Mouse (Mus musculus) CH12.LX (cell line): ENCODE data around the gene Trappc3. TPM values are rescaled to one million over a fixed set of nuclear protein-coding genes. Genes with fewer than 3 reads are reported as not detected.

Source experiments
- DNase-seq: peaks from one replicate; pipeline ENCODE4 v3.0.0-alpha.2; 2013; ENCODE audit errors: extremely low read depth
- H3K27ac ChIP-seq: 2 replicates; pipeline ENCODE4 v1.5.1; 2012; ENCODE audit warnings: low read depth, mild to moderate bottlenecking, control low read depth, moderate library complexity; ENCODE audit not compliant: insufficient read depth
- H3K27me3 ChIP-seq: replicated peaks from 2 replicates; pipeline ENCODE3; 2012; ENCODE audit warnings: inconsistent platforms
- H3K36me3 ChIP-seq, 2 experiments: replicated peaks in 1 of 2; 2 replicates each; pipeline versions ENCODE3 to v1.6.1; 2012; ENCODE audit warnings: inconsistent platforms in 1 of 2, low read length in 1 of 2, mild to moderate bottlenecking in 1 of 2, mixed read lengths in 1 of 2, moderate library complexity in 1 of 2; ENCODE audit not compliant: control insufficient read depth in 1 of 2, insufficient read depth in 1 of 2
- H3K4me1 ChIP-seq, 2 experiments: 2 replicates each; pipeline ENCODE4 v1.6.1; 2012; ENCODE audit warnings: inconsistent platforms in 1 of 2, moderate library complexity in 1 of 2; ENCODE audit not compliant: insufficient read depth in 2 of 2, control insufficient read depth in 1 of 2
- H3K4me2 ChIP-seq: 2 replicates; pipeline ENCODE4 v1.6.1; 2012; ENCODE audit warnings: low read depth, mild to moderate bottlenecking, control low read depth; ENCODE audit not compliant: poor library complexity, insufficient read depth, severe bottlenecking
- H3K4me3 ChIP-seq, 3 experiments: fragments of 150-350 bp in 1 of 3; sonication (generic) in 1 of 3; replicated peaks in 1 of 3; 2 replicates each; pipeline versions ENCODE3 to v1.5.1; 2011 to 2012; ENCODE audit warnings: low read depth in 2 of 3, low read length in 2 of 3, mild to moderate bottlenecking in 2 of 3, moderate library complexity in 2 of 3, control low read depth in 1 of 3, improper control_type of control experiment in 1 of 3, inconsistent platforms in 1 of 3, mixed read lengths in 1 of 3; ENCODE audit not compliant: poor library complexity in 1 of 3
- H3K79me2 ChIP-seq: replicated peaks from 2 replicates; pipeline ENCODE4 v1.6.1; 2012; ENCODE audit warnings: mild to moderate bottlenecking, moderate library complexity; ENCODE audit not compliant: control insufficient read depth, poor library complexity, insufficient read depth, severe bottlenecking; ENCODE audit errors: extremely low read depth
- H3K9ac ChIP-seq: 2 replicates; pipeline ENCODE4 v1.6.1; 2012; ENCODE audit warnings: low read depth, mild to moderate bottlenecking, control low read depth, moderate library complexity; ENCODE audit not compliant: insufficient read depth
- H3K9me3 ChIP-seq: replicated peaks from 2 replicates; pipeline ENCODE3; 2012; ENCODE audit warnings: low read length, inconsistent platforms, mixed read lengths
- BHLHE40 ChIP-seq: IDR thresholded peaks from 2 replicates; pipeline ENCODE4 v1.6.1; 2011; ENCODE audit warnings: mild to moderate bottlenecking, low read depth, low read length, improper control_type of control experiment
- CHD1 ChIP-seq: IDR thresholded peaks from 2 replicates; pipeline ENCODE4 v1.6.1; 2012; ENCODE audit warnings: low read depth, low read length, improper control_type of control experiment, inconsistent platforms
- ETS1 ChIP-seq: conservative IDR thresholded peaks from 2 replicates; pipeline ENCODE4 v1.6.1; 2012; ENCODE audit warnings: low read depth, mild to moderate bottlenecking, inconsistent platforms, low read length, improper control_type of control experiment, moderate library complexity
- GABPA ChIP-seq: IDR thresholded peaks from 2 replicates; pipeline ENCODE4 v1.6.1; 2012; ENCODE audit warnings: low read depth, low read length, improper control_type of control experiment, inconsistent platforms; ENCODE audit not compliant: insufficient replicate concordance
- HCFC1 ChIP-seq: IDR thresholded peaks from 2 replicates; pipeline ENCODE4 v1.6.1; 2012; ENCODE audit warnings: low read depth, mild to moderate bottlenecking, inconsistent platforms, low read length, improper control_type of control experiment
- MXI1 ChIP-seq: IDR thresholded peaks from 2 replicates; pipeline ENCODE4 v1.6.1; 2011; ENCODE audit warnings: mild to moderate bottlenecking, low read depth, low read length, improper control_type of control experiment
- NELFE ChIP-seq: IDR thresholded peaks from 2 replicates; pipeline ENCODE4 v1.6.1; 2011; ENCODE audit warnings: low read depth, low read length, improper control_type of control experiment
- PAX5 ChIP-seq: IDR thresholded peaks from 2 replicates; pipeline ENCODE4 v1.6.1; 2012; ENCODE audit warnings: low read length, inconsistent platforms, mixed read lengths
- POLR2A ChIP-seq: IDR thresholded peaks from 2 replicates; pipeline ENCODE4 v1.6.1; 2011; ENCODE audit warnings: low read depth, mild to moderate bottlenecking, improper control_type of control experiment, low read length
- POLR2AphosphoS2 ChIP-seq: IDR thresholded peaks from 2 replicates; pipeline ENCODE4 v1.6.1; 2011; ENCODE audit warnings: low read depth, low read length, improper control_type of control experiment
- RAD21 ChIP-seq: IDR thresholded peaks from 2 replicates; pipeline ENCODE4 v1.6.1; 2011; ENCODE audit warnings: low read depth, mild to moderate bottlenecking, low read length, improper control_type of control experiment, moderate library complexity
- RCOR1 ChIP-seq: conservative IDR thresholded peaks from 2 replicates; pipeline ENCODE4 v1.6.1; 2012; ENCODE audit warnings: low read depth, mild to moderate bottlenecking, inconsistent platforms, low read length, improper control_type of control experiment
- SIN3A ChIP-seq: IDR thresholded peaks from 2 replicates; pipeline ENCODE4 v1.6.1; 2012; ENCODE audit warnings: low read length, improper control_type of control experiment, inconsistent platforms
- SMC3 ChIP-seq: IDR thresholded peaks from 2 replicates; pipeline ENCODE4 v1.6.1; 2011; ENCODE audit warnings: low read depth, low read length, improper control_type of control experiment
- USF1 ChIP-seq: IDR thresholded peaks from 2 replicates; pipeline ENCODE4 v1.6.1; 2014; ENCODE audit warnings: low read depth, mild to moderate bottlenecking, inconsistent platforms, low read length, improper control_type of control experiment
- USF2 ChIP-seq: conservative IDR thresholded peaks from 2 replicates; pipeline ENCODE4 v1.6.1; 2011; ENCODE audit warnings: low read depth, low read length, improper control_type of control experiment
- ZC3H11A ChIP-seq: IDR thresholded peaks from 2 replicates; pipeline ENCODE4 v1.6.1; 2012; ENCODE audit warnings: low read depth, mild to moderate bottlenecking, inconsistent platforms, low read length, improper control_type of control experiment
- ZKSCAN1 ChIP-seq: IDR thresholded peaks from 2 replicates; pipeline ENCODE4 v1.6.1; 2012; ENCODE audit warnings: low read depth, inconsistent platforms, low read length, improper control_type of control experiment, borderline replicate concordance
- dilution Hi-C: fragments of 300-500 bp; cut with MboI; formaldehyde crosslinking; loops from 2 replicates; pipeline ENCODE4 v1.14.3; 2020; ENCODE audit warnings: low sequenced_read_pairs; ENCODE audit not compliant: extremely low pct_unique_long_range_greater_than_20kb, extremely low pct_ligation_motif_present
- in situ Hi-C: fragments of 300-500 bp; cut with MboI; formaldehyde crosslinking; loops from 3 replicates; pipeline ENCODE4 v1.14.3; 2019; ENCODE audit warnings: low sequenced_read_pairs, low pct_ligation_motif_present, low pct_unique_long_range_greater_than_20kb, mixed read lengths
- polyA plus RNA-seq: library from polyadenylated mRNA; unstranded; fragments of >175 nt; gene quantifications from 2 replicates; pipeline ENCODE4 v1.2.1, GENCODE M21; 2012; ENCODE audit warnings: low read depth; ENCODE audit not compliant: insufficient read length
- total RNA-seq, 2 experiments: library from RNA; depleted of rRNA; stranded (reverse); fragments of 300-350 nt in 1 of 2; fragments of >200 nt in 1 of 2; gene quantifications; 2 replicates each; pipeline ENCODE4 v1.2.3; 2012 to 2014

Gene Trappc3
- total and polyA plus RNA-seq, 3 experiments = 72.7 to 94.8 (median 74.1) TPM

- Histone ChIP-seq H3K9me3 (no peaks in the 10 kb centered on the region), H3K4me2 (no peak overlapping the region), H3K4me3 (no peak overlapping the region), H3K79me2 (0 out of 2 replicates have a peak, but pooled peaks cover 2% of the 10 kb centered on the region), H3K27me3 (no peaks in the 10 kb centered on the region), H3K4me1 (peaks cover 7 to 33% of the 10 kb centered on the region in 2 experiments), H3K27ac (no peak overlapping the region), H3K9ac (no peak overlapping the region), H3K36me3 (peaks cover 40 to 88% of the 10 kb centered on the region in 2 experiments)
- TF ChIP-seq PAX5 = no peak
- TF ChIP-seq USF2 = no peak
- no peak for TF ChIP-seq GABPA
- DNase-seq = no peak
- dilution Hi-C loops = no loop called here
- in situ Hi-C loops = no loop called here
These were observed 19.6 kb upstream of the Trappc3 start for GRCm38 (mm10) chr4:126242510-126242909.

DNA sequence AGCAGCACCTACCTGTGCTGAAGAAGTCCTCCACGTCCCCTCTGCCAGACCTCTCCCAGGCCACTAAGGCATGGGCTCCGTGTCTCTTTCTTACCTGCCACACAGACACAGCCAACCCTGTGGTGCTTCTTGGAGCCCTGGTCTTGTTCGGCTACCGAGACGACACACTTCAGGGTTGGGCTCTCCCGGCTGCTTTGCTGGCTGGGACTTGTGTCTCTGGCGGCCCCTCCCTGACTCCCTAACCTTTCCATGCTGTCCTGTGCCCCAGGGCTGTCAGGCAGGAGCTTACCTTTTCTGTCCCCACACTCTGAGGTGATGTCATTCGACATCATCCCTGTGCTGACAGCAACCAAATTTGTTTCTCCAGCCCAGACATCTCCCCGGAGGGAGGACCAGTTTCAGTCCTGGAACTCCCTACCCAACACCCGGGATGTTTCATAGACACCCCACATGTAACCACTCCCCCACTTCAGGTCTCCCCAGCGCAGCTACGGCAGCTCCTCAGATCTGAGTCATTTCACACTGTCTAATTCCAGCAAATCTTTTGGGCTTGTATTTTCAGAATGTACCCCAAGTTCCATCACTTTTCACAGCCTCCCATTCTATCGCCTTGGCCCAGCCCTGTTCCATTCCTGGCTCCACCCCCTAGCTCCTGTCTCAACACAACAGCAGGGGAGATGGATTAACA is 15.8 kb upstream of the Trappc3 start:
- in situ Hi-C loops = no loop called here

GRCm38 (mm10) chr4:126248261-126248868 is 13.8 kb upstream of the Trappc3 start:
- dilution Hi-C loops = no loop called here
- no peak for DNase-seq
- H3K36me3 ChIP-seq = peaks cover 0 to 81% of the 10 kb centered on the region in 2 experiments

More for the DNA sequence above, 15.8 kb upstream of the Trappc3 start:
- no peak overlapping the region for H3K4me3 ChIP-seq
- 0 out of 2 replicates have a peak, but pooled peaks cover 6% of the 10 kb centered on the region for H3K79me2 ChIP-seq
- H3K9ac ChIP-seq = no peak overlapping the region
- no peaks in the 10 kb centered on the region for H3K9me3 ChIP-seq
- peaks cover 12 to 84% of the 10 kb centered on the region in 2 experiments for H3K36me3 ChIP-seq
- no peaks in the 10 kb centered on the region for H3K27me3 ChIP-seq
- TF ChIP-seq POLR2A = no peak
- no peak for TF ChIP-seq CHD1
- no peak for TF ChIP-seq RAD21
- no peak for TF ChIP-seq POLR2AphosphoS2
- no peak for TF ChIP-seq ZKSCAN1
- TF ChIP-seq SMC3 = no peak
- no peak for TF ChIP-seq RCOR1
- TF ChIP-seq MXI1 = no peak
- TF ChIP-seq ZC3H11A = no peak
- TF ChIP-seq HCFC1 = no peak
- TF ChIP-seq NELFE = no peak
- TF ChIP-seq USF1 = no peak
- no peak for TF ChIP-seq ETS1
- H3K4me2 ChIP-seq = no peak overlapping the region
- dilution Hi-C loops = no loop called here
- no peak for DNase-seq
- peaks cover 0 to 29% of the 10 kb centered on the region in 2 experiments; a peak in 2 of 4 replicates for H3K4me1 ChIP-seq
- H3K27ac ChIP-seq = no peak overlapping the region

More at GRCm38 (mm10) chr4:126248261-126248868, 13.8 kb upstream of the Trappc3 start:
- H3K27ac ChIP-seq = no peak overlapping the region
- no peak overlapping the region for H3K4me3 ChIP-seq
- peaks cover 0 to 37% of the 10 kb centered on the region in 2 experiments; a peak in 2 of 4 replicates for H3K4me1 ChIP-seq
- no peaks in the 10 kb centered on the region for H3K27me3 ChIP-seq
- peaks cover 7% of the 10 kb centered on the region; the same call in 1 of the 2 replicates for H3K79me2 ChIP-seq
- H3K9ac ChIP-seq = no peak overlapping the region
- H3K4me2 ChIP-seq = no peak overlapping the region
- H3K9me3 ChIP-seq = no peaks in the 10 kb centered on the region
- TF ChIP-seq BHLHE40 (no peak), SIN3A (no peak)
- in situ Hi-C loops = no loop called here
